Mouse (Mus musculus): ENCODE measurements around the gene E030025P04Rik.

DNA sequence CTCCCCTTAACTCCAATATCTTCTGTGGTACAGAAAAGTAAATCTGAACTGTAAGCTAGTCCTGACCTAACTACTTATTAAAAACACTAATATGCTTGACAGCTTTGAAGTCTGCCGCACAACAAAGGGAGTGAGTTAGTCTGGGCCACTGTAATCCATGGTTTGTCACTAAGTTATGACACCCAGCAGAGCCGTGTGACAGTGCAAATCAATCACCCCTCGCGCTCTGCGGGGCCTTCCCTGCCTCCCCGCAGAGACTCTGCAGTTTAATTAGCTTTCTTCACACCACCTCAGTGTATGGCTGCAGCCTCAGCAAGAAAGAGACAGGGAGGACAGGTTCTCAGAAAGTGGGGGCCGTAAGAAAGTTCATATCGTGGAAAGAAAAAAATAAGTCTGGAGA lies 37.4 kb downstream of the E030025P04Rik start:
- TF ChIP-seq CTCF (IDR thresholded peaks at IDR 0.05; ENCODE audit: extremely low read depth, insufficient read depth, low read length), result no peak
- TF ChIP-seq POLR2A (IDR thresholded peaks at IDR 0.05; ENCODE audit: extremely low read depth, insufficient read depth, low read length), result no peak
